Mouse (Mus musculus) C2C12 (cell line): Measurements from ENCODE around the gene Arap1.

Source experiments
- CEBPB ChIP-seq: IDR thresholded peaks from one replicate; pipeline ENCODE4 v1.6.1; 2011; ENCODE audit warnings: low read depth, mild to moderate bottlenecking, control low read depth, moderate library complexity
- CTCF ChIP-seq: IDR thresholded peaks from one replicate; pipeline ENCODE4 v1.5.1; 2011; ENCODE audit not compliant: control insufficient read depth, insufficient read depth, insufficient read length
- FOSL1 ChIP-seq: IDR thresholded peaks from one replicate; pipeline ENCODE4 v1.8.0; 2011; ENCODE audit warnings: mild to moderate bottlenecking, low read length; ENCODE audit not compliant: poor library complexity, insufficient read depth, severe bottlenecking
- MAX ChIP-seq: IDR thresholded peaks from one replicate; pipeline ENCODE4 v1.6.1; 2011; ENCODE audit warnings: mild to moderate bottlenecking, control low read depth
- MYOD1 ChIP-seq: IDR thresholded peaks from one replicate; pipeline ENCODE4 v1.6.1; 2011; ENCODE audit warnings: low read depth; ENCODE audit not compliant: control insufficient read depth, insufficient read length
- MYOG ChIP-seq: IDR thresholded peaks from one replicate; pipeline ENCODE4 v1.6.1; 2011; ENCODE audit not compliant: control insufficient read depth, insufficient read length; ENCODE audit errors: extremely low read depth
- USF1 ChIP-seq: IDR thresholded peaks from one replicate; pipeline ENCODE4 v1.6.1; 2011; ENCODE audit warnings: low read depth, mild to moderate bottlenecking, control low read depth, moderate library complexity

- no peak for TF ChIP-seq CTCF
- no peak for TF ChIP-seq MAX
- TF ChIP-seq CEBPB = no peak
- no peak for TF ChIP-seq USF1
- TF ChIP-seq MYOG = no peak
- TF ChIP-seq FOSL1 = no peak
- TF ChIP-seq MYOD1 = no peak
These were observed 26.3 kb downstream of the Arap1 start for GRCm38 (mm10) chr7:101374155-101374554.
